Mouse (Mus musculus) T-helper 2 cell (primary cell): ENCODE data around the gene Pex16.

Source experiments
- in situ Hi-C: fragments of 300-600 bp; cut with MboI, MseI; formaldehyde crosslinking; loops from one replicate; pipeline ENCODE4 v1.15.1; 2025; ENCODE audit warnings: high pct_unique_total_duplicates

Pex16 gene

DNA sequence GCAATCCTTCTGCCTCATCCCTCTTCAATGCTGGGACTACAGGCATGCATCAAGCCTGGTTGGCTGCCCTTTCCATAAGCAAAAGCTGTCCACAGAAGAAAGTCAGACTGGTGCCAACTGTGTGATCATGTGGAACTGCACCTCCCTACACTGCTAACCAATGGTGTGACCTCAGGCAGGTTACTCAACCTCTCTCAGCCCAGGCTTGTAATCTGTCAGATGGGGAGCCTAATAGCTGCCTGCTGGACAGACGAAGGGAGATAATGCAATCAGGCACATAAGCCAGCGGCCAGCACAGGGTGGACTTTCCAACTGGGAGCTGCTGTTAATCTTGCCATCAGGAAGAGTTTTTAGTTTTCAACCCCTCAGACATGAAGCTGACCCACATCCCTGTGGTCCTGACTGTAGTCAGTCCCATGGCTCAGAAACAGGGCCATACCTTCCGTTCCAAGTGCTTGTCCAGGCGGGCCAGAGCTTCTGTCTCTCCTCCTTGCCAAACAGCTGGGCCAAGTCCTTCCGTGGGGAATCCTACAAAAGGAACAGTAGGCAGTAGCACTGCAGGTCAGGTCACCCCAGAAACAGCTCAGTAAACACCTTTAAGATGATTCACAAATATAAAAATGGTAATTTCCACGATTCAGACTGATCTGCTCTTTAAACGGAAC lies 47.4 kb downstream of the Pex16 start:
- in situ Hi-C loops, result loop anchor here (25.0 kb wide), 1 partner anchor 1685 kb away; the partner anchor contains the start of gene Fnbp4

DNA sequence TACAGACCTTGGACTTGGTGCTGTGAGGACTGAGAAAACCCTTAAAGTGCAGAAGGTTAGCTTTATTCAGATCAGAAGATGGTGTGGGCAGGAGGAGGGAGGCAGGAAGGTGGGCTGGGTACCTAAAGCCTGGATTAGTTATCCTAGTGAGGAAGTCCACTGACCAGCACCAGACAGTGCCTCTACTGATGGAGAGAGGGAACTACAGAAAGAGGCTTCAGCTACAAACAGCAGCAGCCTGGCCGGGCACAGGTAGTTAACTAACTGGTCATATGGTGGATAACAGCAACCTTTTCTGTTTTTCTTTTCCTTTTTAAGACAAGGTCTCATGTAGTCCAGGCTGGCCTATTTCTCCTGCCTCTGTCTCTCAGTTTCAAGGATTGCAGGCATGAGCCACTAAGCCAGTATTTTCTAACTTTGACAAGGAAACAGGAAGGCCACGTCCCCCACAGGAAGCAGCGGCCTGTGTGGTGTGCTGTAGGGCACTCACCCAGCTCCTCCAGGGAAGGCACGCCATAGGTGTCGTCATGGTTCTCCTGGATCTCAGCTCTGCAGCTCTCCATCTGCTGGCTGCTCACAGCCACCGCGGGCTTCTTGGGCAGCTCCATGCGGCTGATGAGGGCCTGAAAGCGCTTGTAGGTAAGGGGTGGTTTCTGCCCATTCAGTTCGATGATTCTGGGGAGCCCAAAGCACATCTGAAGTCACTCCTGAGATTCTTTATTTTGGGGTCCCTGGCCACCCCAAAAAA lies 48.1 kb downstream of the Pex16 start:
- in situ Hi-C loops, result loop anchor here (25.0 kb wide), 1 partner anchor 1685 kb away; the partner anchor contains the start of gene Fnbp4

DNA sequence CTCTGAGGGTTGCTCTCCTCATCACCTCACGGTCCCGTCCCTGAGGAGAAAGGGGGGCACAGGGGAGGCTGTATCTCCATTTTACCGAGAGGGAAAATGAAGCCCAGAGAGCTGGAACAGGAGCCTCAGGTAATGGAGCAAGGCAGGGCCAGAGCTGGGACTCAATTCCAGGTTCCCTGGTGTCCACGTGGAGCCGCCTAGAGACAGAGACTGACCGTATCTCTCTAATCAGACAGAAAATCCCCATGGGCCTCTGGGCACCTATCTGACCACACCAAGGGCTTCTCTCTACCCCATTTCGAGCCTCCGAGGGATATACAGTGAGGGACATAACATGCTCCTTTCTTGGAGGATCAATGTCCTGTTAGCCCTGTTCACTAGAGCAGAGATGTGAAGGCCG lies 48.7 kb downstream of the Pex16 start:
- in situ Hi-C loops, result loop anchor here (25.0 kb wide), 1 partner anchor 1686 kb away; the partner anchor contains the start of gene Fnbp4

DNA sequence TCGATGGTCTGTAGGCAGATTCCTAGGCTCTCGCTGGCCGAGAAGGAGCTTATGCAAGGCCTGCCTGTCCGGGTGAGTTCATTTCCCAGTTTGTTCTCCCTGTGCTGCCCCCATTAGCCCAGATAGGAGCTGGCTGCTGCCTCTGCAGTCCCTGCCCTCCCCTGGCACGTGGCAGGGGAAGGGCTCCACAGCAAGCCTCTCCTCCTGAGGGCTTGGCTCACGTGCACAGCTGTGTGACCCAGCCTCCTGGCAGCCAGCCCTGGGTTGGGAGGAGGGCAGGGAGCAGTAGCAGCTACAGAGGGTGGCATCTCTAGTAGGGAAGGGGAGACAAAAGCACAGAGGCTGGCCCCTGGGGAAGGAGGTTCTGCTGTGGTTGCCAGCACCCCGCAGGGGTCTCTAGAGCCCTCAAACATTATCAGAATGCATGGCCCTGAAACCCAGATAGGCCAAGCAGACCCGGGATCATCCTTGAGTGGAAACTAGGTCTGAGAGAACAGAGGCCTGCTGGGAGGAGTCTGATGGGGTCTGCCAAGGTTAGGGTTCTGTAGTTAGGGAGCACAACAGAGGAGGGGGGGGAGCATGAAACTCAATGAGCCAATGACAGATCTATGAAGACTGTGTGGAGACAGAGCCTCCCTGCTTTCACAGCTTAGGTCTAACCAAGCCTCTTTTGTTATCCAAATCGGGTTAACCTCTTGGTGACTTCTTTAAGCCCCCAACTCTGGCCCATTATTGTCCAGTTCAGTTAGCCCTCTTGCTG lies 49.4 kb downstream of the Pex16 start:
- in situ Hi-C loops, result loop anchor here (25.0 kb wide), 1 partner anchor 1687 kb away; the partner anchor contains the start of gene Fnbp4

DNA sequence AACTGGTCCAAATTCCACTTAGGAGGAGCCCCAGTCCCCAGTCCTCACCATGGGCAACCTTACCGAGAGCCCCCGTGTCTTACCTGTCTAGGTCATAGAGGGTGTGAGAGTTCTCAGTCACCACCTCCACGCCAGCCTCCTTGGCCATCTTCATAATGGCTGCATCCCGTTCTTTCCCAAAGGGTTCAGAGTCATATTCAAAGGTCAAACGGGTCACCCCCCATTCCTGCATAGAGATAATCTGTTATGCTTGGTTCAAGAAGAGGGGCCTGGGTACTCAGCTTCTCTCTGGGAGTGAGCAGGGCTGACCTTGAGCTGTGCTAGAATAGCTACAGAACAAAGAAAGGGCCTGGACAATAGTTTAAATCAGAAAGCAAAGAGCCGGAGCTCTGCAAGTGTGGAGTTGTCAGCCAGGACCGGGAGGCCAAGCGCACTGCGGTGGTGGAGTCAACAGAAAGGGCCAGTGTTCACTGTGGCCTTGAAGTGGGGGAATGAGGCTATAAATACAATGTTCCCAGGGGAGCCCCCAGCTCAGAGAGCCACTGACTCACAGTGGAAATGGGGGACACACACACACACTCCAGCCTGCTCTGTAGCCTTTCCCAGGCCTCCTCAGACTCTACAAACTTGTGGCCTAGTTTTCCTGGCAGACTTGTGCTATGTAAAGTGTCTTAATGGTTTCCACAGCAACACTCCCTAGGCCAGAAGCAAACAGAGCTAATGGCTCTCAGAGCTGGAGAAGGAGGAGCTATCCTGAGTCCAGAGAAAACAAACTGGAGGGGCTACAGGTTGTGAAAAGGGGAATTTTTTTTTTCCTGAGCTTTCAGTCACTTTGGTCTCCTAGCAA lies 50.2 kb downstream of the Pex16 start:
- in situ Hi-C loops, result loop anchor here (25.0 kb wide), 1 partner anchor 1687 kb away; the partner anchor contains the start of gene Fnbp4

DNA sequence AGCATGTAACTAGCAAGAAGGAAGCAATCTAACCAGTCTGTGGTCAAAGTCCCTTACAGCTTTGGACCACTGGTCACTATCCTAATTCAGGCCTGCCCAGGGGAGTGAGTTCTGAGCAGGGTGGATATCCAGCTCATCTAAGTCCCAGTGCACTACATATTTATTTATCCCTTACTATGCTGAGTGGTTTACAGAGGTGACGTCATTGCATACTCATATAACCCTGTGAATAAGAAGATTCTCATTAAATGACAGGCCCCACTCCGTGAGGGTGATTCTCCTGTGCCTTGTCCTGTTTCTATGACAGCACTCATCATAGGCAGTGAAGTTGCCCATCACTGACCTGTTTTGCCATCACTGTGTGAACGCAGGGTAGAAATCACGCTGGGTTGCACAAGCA lies 50.9 kb downstream of the Pex16 start:
- in situ Hi-C loops, result no loop called here

DNA sequence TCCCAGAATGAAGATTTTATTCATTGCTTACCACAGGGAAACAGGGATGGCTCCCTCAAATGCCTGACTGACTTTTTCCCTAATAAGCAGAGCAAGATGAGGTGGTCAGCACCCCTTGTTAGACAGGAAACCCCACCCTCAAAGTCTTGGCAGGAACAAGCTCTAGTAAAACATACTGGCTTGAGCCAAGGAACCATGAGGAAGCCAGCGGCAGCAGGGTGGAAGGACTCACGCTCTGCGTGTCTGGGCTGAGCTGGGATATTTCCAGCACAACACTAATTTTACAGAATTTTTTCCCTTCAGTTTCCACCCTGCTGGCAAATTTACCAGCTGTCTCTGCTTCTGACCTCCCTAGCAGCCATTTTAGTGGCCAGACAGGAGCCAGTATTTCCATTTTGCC lies 52.0 kb downstream of the Pex16 start:
- in situ Hi-C loops, result no loop called here

DNA sequence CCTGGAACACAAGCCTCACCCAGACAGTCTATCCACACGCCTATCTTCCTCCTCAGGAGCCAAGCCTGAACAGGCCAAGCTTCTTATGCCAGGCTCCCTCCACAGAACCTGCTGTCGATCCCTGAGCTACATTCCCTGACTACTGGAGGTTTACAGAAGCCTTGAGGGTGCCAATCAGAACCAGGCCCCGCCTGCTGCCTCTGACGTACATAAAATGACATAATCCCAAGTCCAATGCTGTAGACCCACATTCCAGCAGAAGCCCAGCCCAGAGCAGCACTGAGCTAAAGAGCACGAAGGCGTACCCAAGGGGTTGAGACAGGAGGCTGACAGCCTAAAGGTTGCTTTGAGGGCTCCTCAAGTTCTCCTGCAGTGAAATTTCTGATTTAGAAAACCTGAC lies 53.4 kb downstream of the Pex16 start:
- in situ Hi-C loops, result no loop called here

DNA sequence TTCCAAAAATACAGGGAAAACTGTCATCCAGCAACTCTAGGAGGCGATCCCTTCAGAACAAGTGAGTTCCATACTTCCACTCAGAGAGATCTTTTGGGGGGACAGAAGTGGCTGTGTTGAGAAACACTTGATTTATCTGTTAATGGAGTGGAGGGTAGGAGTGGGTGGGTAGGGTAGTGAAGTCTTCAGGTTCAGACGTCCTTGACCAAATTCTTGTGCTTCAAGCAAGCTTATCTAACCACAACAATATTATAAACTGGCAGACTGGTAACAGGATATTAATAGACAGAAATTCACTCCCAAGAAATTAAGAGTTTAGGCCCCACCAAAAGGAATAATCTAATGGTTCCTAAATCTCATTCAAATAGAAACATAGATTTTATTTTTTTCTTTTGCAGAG lies 55.6 kb downstream of the Pex16 start:
- in situ Hi-C loops, result no loop called here
